Mouse (Mus musculus): Measurements from ENCODE around the gene Wwox. TPM values are rescaled to one million over a fixed set of nuclear protein-coding genes. Genes with fewer than 3 reads are reported as not detected.
"Not testable (repeated sequence)": the region's sequence is repeated elsewhere in the genome, so short reads cannot be mapped to it uniquely, and the experiment has no call there.

The Wwox gene
- polyA plus RNA-seq, 1 experiment from 2014 or later = 13.8 TPM

DNA sequence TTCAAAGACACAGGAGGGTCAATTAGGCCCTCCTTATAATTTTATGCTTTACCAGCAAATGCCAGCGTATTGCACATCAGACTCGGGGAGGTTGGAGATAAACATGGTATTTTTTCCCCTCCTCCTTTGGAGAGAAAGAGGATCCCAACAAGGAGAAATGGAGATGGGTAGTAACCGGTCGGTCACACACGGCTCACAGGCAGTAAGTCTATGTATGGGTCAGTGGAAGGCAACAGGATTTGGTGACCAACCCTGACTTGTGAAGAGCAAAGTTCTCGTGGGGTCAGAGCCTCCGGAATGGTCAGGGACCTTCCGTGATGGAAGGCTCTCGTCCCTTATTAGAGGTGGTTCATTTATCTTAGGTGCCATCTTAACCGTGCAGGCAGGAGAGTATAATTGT is 374.4 kb downstream of the Wwox start:
- Histone ChIP-seq H3K9me3 (ENCODE audit: control insufficient read depth, low read length) (no peaks in the 10 kb centered on the region), H3K4me3 (ENCODE audit: low read depth, low read length) (no peak overlapping the region), H3K9ac (ENCODE audit: low read length) (no peak overlapping the region), H3K27me3 (ENCODE audit: control insufficient read depth, insufficient read depth, low read length) (no peaks in the 10 kb centered on the region), H3K36me3 (ENCODE audit: control insufficient read depth, insufficient read depth, low read length) (no peaks in the 10 kb centered on the region), H3K4me1 (replicated peaks; ENCODE audit: control insufficient read depth, insufficient read depth, low read length) (no peaks in the 10 kb centered on the region; the same call in 1 of the 2 replicates), H3K4me2 (ENCODE audit: low read depth, low read length, severe bottlenecking) (no peak overlapping the region), H3K27ac (ENCODE audit: low read depth, low read length) (no peak overlapping the region)
- ATAC-seq (replicated peaks; ENCODE audit: low FRiP score) (no peak), DNase-seq (ENCODE audit: low spot score) (no peak)
- WGBS = 86% methylated on average over 10 of the region's 10 CpGs

DNA sequence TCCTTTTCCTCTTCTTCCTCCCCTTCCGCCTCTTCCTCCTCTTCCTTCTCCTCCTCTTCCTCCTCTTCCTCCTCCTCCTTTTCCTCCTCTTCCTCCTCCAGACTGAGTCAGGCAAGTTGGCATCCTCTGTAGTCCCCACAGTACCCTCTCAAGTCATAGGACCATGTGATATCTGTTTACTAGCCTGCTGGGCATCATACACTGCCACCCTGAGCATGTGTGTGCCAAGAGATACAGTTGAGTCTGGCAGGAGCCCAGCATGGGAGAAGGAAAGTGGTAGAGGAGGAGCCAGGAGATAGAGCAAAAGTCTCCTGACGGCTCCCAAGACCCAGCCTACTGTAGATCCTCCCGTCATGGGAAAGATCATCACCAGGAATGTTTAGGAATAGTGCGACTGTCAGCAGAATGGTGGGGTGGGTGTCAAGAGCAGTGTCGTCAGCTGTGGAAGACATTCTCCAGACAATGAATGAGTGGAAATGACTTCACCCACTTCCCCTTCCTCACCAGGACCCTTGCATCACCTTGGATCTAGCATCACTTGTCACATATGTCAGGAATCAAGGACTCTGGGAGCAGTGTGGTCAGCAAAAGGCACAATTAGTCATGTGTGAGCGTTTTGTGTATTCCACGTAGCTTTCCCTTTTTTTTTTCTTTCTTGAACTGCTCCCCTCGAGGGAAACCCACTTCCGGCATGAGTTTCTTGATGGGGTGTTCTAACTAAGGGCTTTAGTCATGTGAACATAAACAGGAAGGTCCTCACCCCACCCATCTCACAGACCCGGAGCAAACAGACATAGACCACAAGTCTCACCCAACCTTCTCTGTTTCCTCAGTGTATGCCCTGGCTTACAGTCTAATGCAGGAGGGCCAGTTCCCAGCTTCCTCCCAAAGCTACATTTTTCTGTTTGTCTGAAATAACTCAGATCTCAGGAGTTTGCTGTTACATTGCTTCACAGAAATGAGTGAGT is 375.6 kb downstream of the Wwox start:
- Histone ChIP-seq H3K4me1 (replicated peaks; ENCODE audit: control insufficient read depth, insufficient read depth, low read length) (no peaks in the 10 kb centered on the region; the same call in 1 of the 2 replicates), H3K9me3 (ENCODE audit: control insufficient read depth, low read length) (no peaks in the 10 kb centered on the region), H3K36me3 (ENCODE audit: control insufficient read depth, insufficient read depth, low read length) (no peaks in the 10 kb centered on the region), H3K4me2 (ENCODE audit: low read depth, low read length, severe bottlenecking) (no peak overlapping the region), H3K4me3 (ENCODE audit: low read depth, low read length) (no peak overlapping the region), H3K9ac (ENCODE audit: low read length) (no peak overlapping the region), H3K27me3 (ENCODE audit: control insufficient read depth, insufficient read depth, low read length) (no peaks in the 10 kb centered on the region), H3K27ac (ENCODE audit: low read depth, low read length) (no peak overlapping the region)
- no peak for DNase-seq (ENCODE audit: low spot score)
- 88% methylated on average over 10 of the region's 10 CpGs for WGBS
- no peak for ATAC-seq (replicated peaks; ENCODE audit: low FRiP score)

DNA sequence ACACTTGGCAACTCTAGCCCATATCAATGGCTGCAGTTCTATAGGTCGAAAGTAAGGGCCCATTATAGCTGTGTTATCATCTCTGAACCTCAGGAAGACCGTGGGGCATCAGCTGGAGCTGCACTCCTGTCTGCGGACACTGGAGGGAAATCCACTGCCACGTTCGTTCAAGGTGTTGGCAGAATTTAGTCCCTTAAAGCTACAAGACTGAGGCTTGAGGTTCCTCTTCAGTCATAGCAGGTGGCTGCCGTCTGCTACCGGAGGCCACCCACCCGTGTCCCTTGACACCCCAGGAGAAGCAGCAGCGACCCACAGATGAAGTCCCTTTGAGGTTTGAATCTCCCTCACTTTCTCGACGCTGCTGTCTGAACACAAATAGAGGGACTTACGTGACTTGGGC is 376.9 kb downstream of the Wwox start:
- Histone ChIP-seq H3K9me3 (ENCODE audit: control insufficient read depth, low read length) (no peaks in the 10 kb centered on the region), H3K4me1 (replicated peaks; ENCODE audit: control insufficient read depth, insufficient read depth, low read length) (no peaks in the 10 kb centered on the region; the same call in 1 of the 2 replicates), H3K27ac (ENCODE audit: low read depth, low read length) (no peak overlapping the region), H3K4me3 (ENCODE audit: low read depth, low read length) (no peak overlapping the region), H3K36me3 (ENCODE audit: control insufficient read depth, insufficient read depth, low read length) (no peaks in the 10 kb centered on the region), H3K4me2 (ENCODE audit: low read depth, low read length, severe bottlenecking) (no peak overlapping the region), H3K9ac (ENCODE audit: low read length) (no peak overlapping the region; the same call in 1 of the 2 replicates), H3K27me3 (ENCODE audit: control insufficient read depth, insufficient read depth, low read length) (no peaks in the 10 kb centered on the region)
- 84% methylated on average over 12 of the region's 12 CpGs for WGBS
- DNase-seq (ENCODE audit: low spot score) (no peak), ATAC-seq (replicated peaks; ENCODE audit: low FRiP score) (no peak)

DNA sequence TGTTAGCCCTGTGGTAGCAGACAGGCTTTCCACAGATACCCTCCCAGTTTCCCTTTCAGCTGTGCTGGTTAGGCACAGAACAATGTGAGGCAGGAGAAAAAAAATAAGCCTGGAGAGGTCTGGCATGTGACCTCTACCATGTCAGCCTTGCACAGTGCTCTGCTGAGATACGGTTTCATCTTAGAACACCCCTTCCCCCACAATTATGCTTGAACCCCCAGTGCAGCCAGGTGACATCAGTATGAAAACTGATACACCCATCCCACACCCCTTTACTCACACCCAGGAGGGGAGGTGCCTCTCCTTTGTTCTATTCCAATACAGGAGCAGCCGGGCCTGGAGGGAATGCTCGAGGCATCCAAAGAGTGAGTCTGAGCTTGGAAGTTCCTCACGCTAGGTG is 377.5 kb downstream of the Wwox start:
- Histone ChIP-seq H3K4me2 (ENCODE audit: low read depth, low read length, severe bottlenecking) (no peak overlapping the region), H3K4me1 (replicated peaks; ENCODE audit: control insufficient read depth, insufficient read depth, low read length) (no peaks in the 10 kb centered on the region; the same call in 1 of the 2 replicates), H3K9me3 (ENCODE audit: control insufficient read depth, low read length) (no peaks in the 10 kb centered on the region), H3K9ac (ENCODE audit: low read length) (no peak overlapping the region), H3K27me3 (ENCODE audit: control insufficient read depth, insufficient read depth, low read length) (no peaks in the 10 kb centered on the region), H3K4me3 (ENCODE audit: low read depth, low read length) (no peak overlapping the region), H3K27ac (ENCODE audit: low read depth, low read length) (no peak overlapping the region), H3K36me3 (ENCODE audit: control insufficient read depth, insufficient read depth, low read length) (no peaks in the 10 kb centered on the region)
- ATAC-seq (replicated peaks; ENCODE audit: low FRiP score) (no peak), DNase-seq (ENCODE audit: low spot score) (no peak)
- 16% methylated on average over 4 of the region's 4 CpGs for WGBS

DNA sequence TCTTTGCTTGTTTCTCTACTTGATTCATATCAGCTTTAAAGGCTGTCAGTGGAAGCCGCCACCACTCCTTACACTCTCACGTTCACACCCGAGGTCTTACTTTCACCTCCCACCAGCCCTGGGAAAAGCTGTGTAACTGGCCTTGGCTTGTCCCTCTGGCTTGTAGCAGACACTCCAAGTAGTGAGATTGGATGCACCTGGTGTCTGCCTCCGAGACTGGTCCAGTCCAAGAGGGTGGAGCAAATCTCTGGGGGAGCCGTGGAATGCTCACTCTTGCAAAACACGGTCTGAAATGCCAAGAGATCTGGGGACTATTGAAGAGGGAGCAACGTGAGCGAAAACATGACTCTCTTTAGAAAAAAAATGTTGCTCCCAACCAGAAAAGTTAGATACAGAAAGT is 382.1 kb downstream of the Wwox start:
- DNase-seq (ENCODE audit: low spot score) = no peak
- Histone ChIP-seq H3K4me2 (ENCODE audit: low read depth, low read length, severe bottlenecking) (no peak overlapping the region), H3K9me3 (ENCODE audit: control insufficient read depth, low read length) (no peaks in the 10 kb centered on the region), H3K4me1 (replicated peaks; ENCODE audit: control insufficient read depth, insufficient read depth, low read length) (no peaks in the 10 kb centered on the region; the same call in 1 of the 2 replicates), H3K36me3 (ENCODE audit: control insufficient read depth, insufficient read depth, low read length) (no peaks in the 10 kb centered on the region), H3K27me3 (ENCODE audit: control insufficient read depth, insufficient read depth, low read length) (no peaks in the 10 kb centered on the region), H3K9ac (ENCODE audit: low read length) (no peak overlapping the region), H3K27ac (ENCODE audit: low read depth, low read length) (no peak overlapping the region), H3K4me3 (ENCODE audit: low read depth, low read length) (no peak overlapping the region)
- WGBS = 84% methylated on average over 8 of the region's 8 CpGs
- no peak for ATAC-seq (replicated peaks; ENCODE audit: low FRiP score)

DNA sequence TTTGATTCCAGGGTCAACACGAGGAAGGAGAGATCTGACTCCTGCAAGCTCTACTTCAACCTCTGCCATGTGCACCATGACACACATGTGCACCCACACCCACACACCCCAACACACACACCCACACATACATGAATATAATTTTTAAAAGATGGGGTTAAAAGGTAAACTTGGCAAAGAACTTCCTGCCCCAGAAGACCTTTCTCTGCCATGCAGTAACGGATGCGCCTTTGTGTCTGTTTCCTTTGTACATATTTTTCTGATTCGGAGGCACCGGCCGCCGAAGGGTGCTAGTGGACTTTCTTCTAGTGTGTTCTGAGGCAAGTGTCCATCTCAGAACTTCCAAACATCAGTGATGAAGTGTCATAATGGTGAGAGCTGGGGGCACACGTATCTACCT is 386.0 kb downstream of the Wwox start:
- H3K27ac ChIP-seq (ENCODE audit: low read depth, low read length) = no peak overlapping the region
- H3K36me3 ChIP-seq (ENCODE audit: control insufficient read depth, insufficient read depth, low read length) = no peaks in the 10 kb centered on the region
- DNase-seq (ENCODE audit: low spot score) (no peak), ATAC-seq (replicated peaks; ENCODE audit: low FRiP score) (no peak)
- no peak overlapping the region for H3K9ac ChIP-seq (ENCODE audit: low read length)
- 90% methylated on average over 8 of the region's 8 CpGs for WGBS
- H3K27me3 ChIP-seq (ENCODE audit: control insufficient read depth, insufficient read depth, low read length) = no peaks in the 10 kb centered on the region
- H3K4me2 ChIP-seq (ENCODE audit: low read depth, low read length, severe bottlenecking) = no peak overlapping the region
- H3K4me1 ChIP-seq (replicated peaks; ENCODE audit: control insufficient read depth, insufficient read depth, low read length) = no peaks in the 10 kb centered on the region
- no peaks in the 10 kb centered on the region for H3K9me3 ChIP-seq (ENCODE audit: control insufficient read depth, low read length)
- no peak overlapping the region for H3K4me3 ChIP-seq (ENCODE audit: low read depth, low read length)

DNA sequence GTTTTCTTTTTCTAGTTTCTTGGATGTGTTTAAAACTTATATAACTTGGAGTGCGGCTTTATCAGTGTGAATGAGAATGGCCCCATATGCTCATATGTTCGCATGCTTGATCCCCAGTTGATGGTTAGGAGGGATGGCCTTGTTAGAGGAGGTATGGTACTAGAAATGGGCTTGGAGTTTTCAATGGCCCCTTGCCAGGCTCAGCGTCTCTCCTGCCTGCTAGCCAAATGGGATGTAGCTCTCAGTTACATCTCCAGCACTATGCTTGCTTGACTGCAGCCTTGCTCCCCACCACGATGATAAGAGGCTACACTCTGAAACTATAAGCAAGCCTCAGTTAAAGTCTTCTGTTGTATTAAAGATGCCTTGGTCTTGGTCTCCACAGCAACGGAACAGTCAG is 387.5 kb downstream of the Wwox start:
- 88% methylated on average over 5 of the region's 5 CpGs for whole genome bisulfite sequencing
- H3K36me3 ChIP-seq (ENCODE audit: control insufficient read depth, insufficient read depth, low read length) = no peaks in the 10 kb centered on the region
- ATAC-seq (replicated peaks; ENCODE audit: low FRiP score) = no peak
- no peak overlapping the region for H3K9ac ChIP-seq (ENCODE audit: low read length)
- no peaks in the 10 kb centered on the region for H3K27me3 ChIP-seq (ENCODE audit: control insufficient read depth, insufficient read depth, low read length)
- H3K4me3 ChIP-seq (ENCODE audit: low read depth, low read length) = no peak overlapping the region
- no peak for DNase-seq (ENCODE audit: low spot score)
- H3K27ac ChIP-seq (ENCODE audit: low read depth, low read length) = no peak overlapping the region
- no peak overlapping the region for H3K4me2 ChIP-seq (ENCODE audit: low read depth, low read length, severe bottlenecking)
- no peaks in the 10 kb centered on the region for H3K9me3 ChIP-seq (ENCODE audit: control insufficient read depth, low read length)
- H3K4me1 ChIP-seq (replicated peaks; ENCODE audit: control insufficient read depth, insufficient read depth, low read length) = no peaks in the 10 kb centered on the region

DNA sequence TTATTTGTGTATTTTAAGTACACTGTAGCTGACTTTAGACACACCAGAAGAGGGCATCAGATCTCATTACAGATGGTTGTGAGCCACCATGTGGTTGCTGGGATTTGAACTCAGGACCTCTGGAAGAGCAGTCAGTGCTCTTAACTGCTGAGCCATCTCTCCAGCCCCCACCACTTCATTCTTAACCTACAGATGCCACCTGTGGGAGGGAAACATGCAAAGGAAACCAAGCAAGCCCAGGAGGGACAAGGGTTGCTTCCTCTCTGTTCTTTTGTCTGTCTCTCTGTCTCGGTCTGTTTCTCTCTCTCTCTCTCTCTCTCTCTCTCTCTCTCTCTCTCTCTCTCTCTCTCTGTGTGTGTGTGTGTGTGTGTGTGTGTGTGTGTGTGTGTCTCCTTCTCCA is 388.4 kb downstream of the Wwox start:
- ATAC-seq (replicated peaks; ENCODE audit: low FRiP score); H3K4me3 ChIP-seq (ENCODE audit: low read depth, low read length); H3K4me1 ChIP-seq (replicated peaks; ENCODE audit: control insufficient read depth, insufficient read depth, low read length); H3K9ac ChIP-seq (ENCODE audit: low read length); H3K27me3 ChIP-seq (ENCODE audit: control insufficient read depth, insufficient read depth, low read length); H3K9me3 ChIP-seq (ENCODE audit: control insufficient read depth, low read length); H3K4me2 ChIP-seq (ENCODE audit: low read depth, low read length, severe bottlenecking); H3K27ac ChIP-seq (ENCODE audit: low read depth, low read length); DNase-seq (ENCODE audit: low spot score); H3K36me3 ChIP-seq (ENCODE audit: control insufficient read depth, insufficient read depth, low read length): not testable (repeated sequence)
- 55% methylated on average over 1 of the region's 1 CpGs for WGBS

DNA sequence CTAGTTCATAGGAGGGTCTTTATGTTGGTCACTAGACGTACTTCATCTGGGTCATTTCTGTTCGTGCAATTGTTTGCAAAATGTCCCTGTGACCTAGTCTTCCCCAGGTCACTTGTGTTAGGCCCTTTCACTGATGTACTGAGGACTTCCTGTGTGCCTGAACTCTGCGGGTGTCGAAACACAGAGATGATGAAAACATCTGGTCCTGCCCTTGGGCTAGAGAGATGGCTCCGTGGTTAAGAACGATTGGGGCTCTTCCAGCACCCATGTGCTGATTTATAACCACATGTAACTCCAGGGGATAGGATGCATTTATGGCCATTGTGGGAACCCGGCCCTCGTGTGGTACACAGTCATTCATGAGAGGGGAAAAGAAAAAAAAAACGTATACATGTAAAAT is 392.1 kb downstream of the Wwox start:
- DNase-seq (ENCODE audit: low spot score) = no peak
- Histone ChIP-seq H3K27me3 (ENCODE audit: control insufficient read depth, insufficient read depth, low read length) (no peaks in the 10 kb centered on the region), H3K4me1 (replicated peaks; ENCODE audit: control insufficient read depth, insufficient read depth, low read length) (no peaks in the 10 kb centered on the region), H3K9me3 (ENCODE audit: control insufficient read depth, low read length) (no peaks in the 10 kb centered on the region), H3K9ac (ENCODE audit: low read length) (no peak overlapping the region), H3K27ac (ENCODE audit: low read depth, low read length) (no peak overlapping the region), H3K4me3 (ENCODE audit: low read depth, low read length) (no peak overlapping the region), H3K36me3 (ENCODE audit: control insufficient read depth, insufficient read depth, low read length) (no peaks in the 10 kb centered on the region), H3K4me2 (ENCODE audit: low read depth, low read length, severe bottlenecking) (no peak overlapping the region)
- WGBS = 78% methylated on average over 9 of the region's 9 CpGs
- ATAC-seq (replicated peaks; ENCODE audit: low FRiP score) = no peak
